Mouse (Mus musculus) ovary, adult 10 weeks (tissue): ENCODE measurements around the gene Spag7. TPM values are rescaled to one million over a fixed set of nuclear protein-coding genes. Genes with fewer than 3 reads are reported as not detected.

ENCODE experiments used
- polyA plus RNA-seq: library from polyadenylated mRNA; stranded (reverse); fragments of 350-450 nt; fragmentation: Illumina TruSeq; extraction: RNeasy Lipid Tissue Mini Kit (QIAGEN cat#74804); gene quantifications from one replicate; pipeline ENCODE4 v1.2.3, GENCODE M21; 2014

Spag7 gene
- 26.6 TPM for polyA plus RNA-seq

DNA sequence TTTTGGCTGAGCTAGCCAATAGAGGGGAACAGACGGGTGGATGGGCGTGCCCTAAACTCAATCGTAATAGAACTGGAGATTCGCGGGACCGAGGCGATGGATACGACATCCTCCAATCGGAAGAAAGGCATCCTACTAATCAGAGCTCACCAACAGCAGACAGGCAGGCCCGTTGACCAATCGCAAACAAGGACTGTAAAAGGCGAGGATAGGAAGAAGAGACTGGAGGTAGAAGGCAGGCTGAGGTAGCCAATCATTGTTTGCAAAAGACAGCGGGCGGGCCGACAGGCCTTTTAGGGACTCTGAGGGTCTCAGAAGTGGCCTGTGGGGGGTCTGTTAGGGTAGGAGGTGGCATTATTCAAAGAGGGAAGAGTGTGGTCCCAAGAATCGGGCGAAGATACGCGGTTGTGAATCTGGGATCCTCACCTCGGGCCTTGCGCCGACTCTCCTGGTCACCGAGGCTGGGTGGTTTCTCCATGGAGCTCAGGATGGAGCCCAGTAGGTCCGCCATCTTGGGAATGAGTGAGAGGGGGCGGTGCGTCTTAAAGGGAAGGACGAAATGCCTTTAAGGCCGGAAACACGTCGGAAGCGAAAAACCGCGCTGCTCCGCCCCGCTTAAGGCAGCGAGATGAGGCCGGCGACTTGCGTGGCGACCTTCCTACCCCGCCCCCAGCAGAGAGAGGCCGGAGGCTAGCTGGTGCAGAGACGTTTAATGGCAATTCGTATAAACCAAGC, at the start of gene Spag7:
Gene Spag7, minus strand, starts transcription at position 646 of the 735 bp plus-strand sequence.

DNA sequence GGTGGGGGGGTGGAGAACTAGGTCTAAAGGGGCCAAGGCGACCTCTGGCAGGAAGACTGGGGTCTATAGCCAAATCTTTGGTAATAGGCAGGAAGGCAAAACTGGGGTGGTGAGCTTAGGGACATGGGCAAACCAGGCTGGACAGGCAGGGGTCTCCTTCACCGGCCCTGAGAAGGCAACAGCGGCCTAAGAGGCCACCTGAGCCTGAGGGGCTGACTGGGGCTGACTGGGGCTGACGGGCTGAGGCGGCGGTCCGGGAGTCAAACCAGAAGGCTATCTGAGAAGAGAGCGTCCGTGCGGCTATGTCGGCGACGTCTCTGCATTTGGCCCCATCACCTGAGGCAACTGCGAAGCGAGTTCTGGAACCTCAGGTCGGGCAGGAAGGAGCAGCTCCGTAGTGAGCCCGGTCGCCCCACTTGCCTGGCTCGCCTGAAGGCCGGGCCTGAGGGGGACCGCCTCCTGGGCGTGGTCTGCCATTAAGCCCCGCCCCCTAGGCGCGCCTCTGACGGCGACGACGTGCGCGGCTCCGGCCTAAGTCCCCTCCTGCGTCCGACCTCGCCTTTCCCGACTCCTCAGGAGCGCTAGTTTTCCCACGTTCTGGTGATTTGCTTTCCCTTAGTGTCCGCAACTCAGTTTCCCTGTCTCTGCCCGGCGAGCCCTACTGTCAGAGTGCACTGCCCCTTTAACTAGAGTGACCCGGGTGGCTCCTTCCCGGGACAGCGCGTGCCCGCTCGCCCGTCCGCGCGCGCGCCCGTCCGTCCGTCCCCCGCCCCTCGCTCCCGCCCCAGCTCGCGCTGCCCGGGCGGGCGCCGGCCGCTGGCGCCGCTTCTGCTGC, 30.7 kb upstream of the Spag7 start, which contains the start of the genes Inca1 and Kif1c:
Gene Inca1, minus strand, starts transcription at position 434 of the 835 bp plus-strand sequence.
Gene Kif1c, plus strand, starts transcription at position 827 of the 835 bp plus-strand sequence.

DNA sequence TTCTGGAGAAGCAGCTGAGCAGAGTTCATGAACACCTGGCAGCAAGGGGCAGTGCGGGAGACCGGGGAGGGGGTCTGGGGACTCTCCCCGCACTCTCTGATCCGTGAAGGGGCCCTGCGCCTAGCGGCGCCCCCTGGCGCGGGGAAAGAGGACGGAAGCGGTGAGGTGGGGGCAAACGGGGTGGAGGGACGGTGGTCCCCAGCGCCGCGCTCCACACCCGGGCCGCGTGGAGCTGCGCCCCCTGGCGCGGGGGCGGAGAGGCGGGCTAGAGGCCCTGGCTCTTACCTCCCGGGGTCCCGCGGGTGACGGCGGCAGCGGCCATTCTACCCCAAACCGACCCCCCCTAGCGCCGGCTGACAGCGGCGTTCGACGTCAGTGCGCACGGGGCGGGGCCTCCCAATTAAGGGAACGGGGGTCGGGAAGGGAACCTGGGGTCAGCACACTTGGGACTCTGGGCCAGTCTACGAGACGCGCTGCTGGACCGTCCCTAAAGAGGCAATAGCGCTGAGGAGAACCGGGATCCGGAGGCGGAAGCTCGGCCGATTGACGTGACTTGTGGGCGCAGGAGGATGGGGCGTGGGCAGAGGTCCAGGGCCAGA, 18.5 kb upstream of the Spag7 start, which contains the start of gene Camta2:
Gene Camta2, minus strand, starts transcription at position 505 of the 599 bp plus-strand sequence.

GRCm38 (mm10) chr11:70656964-70657363, 12.3 kb downstream of the Spag7 start, which contains the start of gene Eno3:
Eno3 (plus strand) TSS chr11:70657202.

GRCm38 (mm10) chr11:70654198-70654922, 14.9 kb downstream of the Spag7 start, which contains the start of gene Pfn1:
Pfn1 (minus strand) TSS chr11:70654644.

GRCm38 (mm10) chr11:70646691-70647650, 22.2 kb downstream of the Spag7 start, which contains the start of the genes Rnf167 and Slc25a11:
Rnf167 (plus strand) TSS chr11:70647235.
Slc25a11 (minus strand) TSS chr11:70647479.

DNA sequence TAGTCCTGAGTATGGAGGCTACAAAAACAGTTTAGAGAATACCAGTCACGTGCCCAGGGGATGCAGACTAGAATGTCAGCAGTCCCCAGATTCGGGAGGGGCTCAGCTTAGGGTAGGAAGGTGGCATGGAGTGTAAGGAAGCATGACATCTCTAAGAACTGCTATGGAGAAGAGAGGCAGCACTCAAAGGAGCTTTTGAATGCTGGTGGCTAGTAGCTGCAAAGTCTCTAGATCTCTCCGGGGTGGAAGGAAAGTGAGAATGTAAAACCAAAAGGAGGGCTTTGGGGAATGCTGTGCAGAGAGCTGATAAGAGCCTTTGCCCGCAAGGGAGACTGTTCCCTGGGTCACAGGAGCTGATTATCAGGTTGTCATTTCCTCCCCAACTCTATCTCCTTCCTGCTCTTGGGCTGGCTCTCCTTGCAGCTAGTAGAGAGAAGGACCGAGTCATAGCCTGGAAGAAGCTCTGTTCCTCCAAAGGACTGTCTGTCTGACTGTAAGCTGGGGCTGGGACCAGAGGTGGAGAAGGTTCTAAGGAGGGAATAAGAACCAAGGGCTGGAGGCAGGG, 30.4 kb downstream of the Spag7 start, which contains the start of gene Gp1ba:
Gene Gp1ba, plus strand, starts transcription at position 409 of the 565 bp plus-strand sequence.

DNA sequence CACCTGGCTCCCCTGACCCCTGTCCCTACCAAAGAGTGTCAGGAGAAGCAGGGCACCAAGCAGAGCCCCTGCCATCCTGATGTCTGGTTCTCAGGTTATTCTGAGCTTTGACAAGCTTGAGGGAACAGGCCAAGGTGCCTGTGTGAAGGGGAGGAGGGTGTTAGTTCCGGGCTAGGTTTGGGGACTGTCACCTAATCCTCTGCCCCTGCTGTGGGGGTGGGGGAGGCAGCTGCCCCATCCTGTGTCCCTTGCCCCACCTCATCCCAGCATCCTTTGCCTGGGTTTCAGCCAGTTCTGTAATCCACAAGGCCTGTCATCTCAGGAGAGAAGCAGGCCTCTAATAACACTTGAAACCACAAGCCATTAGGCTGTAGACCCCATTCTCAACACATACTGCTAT, 50.1 kb downstream of the Spag7 start, which contains the start of gene Chrne:
Gene Chrne, minus strand, starts transcription at position 116 of the 400 bp plus-strand sequence.

GRCm38 (mm10) chr11:70615516-70616093, 53.6 kb downstream of the Spag7 start, which contains the start of gene 4930544D05Rik:
4930544D05Rik (plus strand) TSS chr11:70615848.

Other genes with a start within 250 kb of the Spag7 start
- 0.91 TPM for gene Arrb2, start 236.8 kb downstream of the Spag7 start, polyA plus RNA-seq
- gene Med11, start 217.5 kb downstream of the Spag7 start, polyA plus RNA-seq: 7.2 TPM
- gene Zmynd15, start 210.0 kb downstream of the Spag7 start, polyA plus RNA-seq: 0.31 TPM
- 14.6 TPM for gene Cxcl16, start 209.4 kb downstream of the Spag7 start, polyA plus RNA-seq
- gene Tm4sf5, start 164.2 kb downstream of the Spag7 start, polyA plus RNA-seq: 2.7 TPM
- gene Vmo1, start 154.8 kb downstream of the Spag7 start, polyA plus RNA-seq: not detected
- not detected for gene Gltpd2, start 150.2 kb downstream of the Spag7 start, polyA plus RNA-seq
- 22.0 TPM for gene Psmb6, start 144.0 kb downstream of the Spag7 start, polyA plus RNA-seq
- gene Gm40193, start 136.5 kb downstream of the Spag7 start, polyA plus RNA-seq: not detected
- 1.7 TPM for gene Pld2, start 129.4 kb downstream of the Spag7 start, polyA plus RNA-seq
- gene Mink1, start 106.5 kb downstream of the Spag7 start, polyA plus RNA-seq: 1.8 TPM
- not detected for gene 4930544D05Rik, start 53.6 kb downstream of the Spag7 start, polyA plus RNA-seq
- gene Chrne, start 50.2 kb downstream of the Spag7 start, polyA plus RNA-seq: not detected
- gene Gp1ba, start 30.3 kb downstream of the Spag7 start, polyA plus RNA-seq: not detected
- gene Rnf167, start 22.2 kb downstream of the Spag7 start, polyA plus RNA-seq: 35.7 TPM
- gene Slc25a11, start 21.9 kb downstream of the Spag7 start, polyA plus RNA-seq: 18.4 TPM
- 72.0 TPM for gene Pfn1, start 14.8 kb downstream of the Spag7 start, polyA plus RNA-seq
- gene Eno3, start 12.2 kb downstream of the Spag7 start, polyA plus RNA-seq: not detected
- gene Camta2, start 18.7 kb upstream of the Spag7 start, polyA plus RNA-seq: 0.48 TPM
- gene Inca1, start 30.7 kb upstream of the Spag7 start, polyA plus RNA-seq: 0.46 TPM
- gene Kif1c, start 31.1 kb upstream of the Spag7 start, polyA plus RNA-seq: 10.3 TPM
- gene Zfp3, start 94.8 kb upstream of the Spag7 start, polyA plus RNA-seq: 4.5 TPM
- not detected for gene Scimp, start 143.2 kb upstream of the Spag7 start, polyA plus RNA-seq
- gene Rabep1, start 175.4 kb upstream of the Spag7 start, polyA plus RNA-seq: 120 TPM